Mouse (Mus musculus) hindbrain, embryonic 11.5 days (tissue): ENCODE data around the gene Cd68. TPM values are rescaled to one million over a fixed set of nuclear protein-coding genes. Genes with fewer than 3 reads are reported as not detected.
A peak's percentile ranks its signal among the peaks of the same experiment; 100 is the strongest.

Experiments
- ATAC-seq: fragments of 200-750 bp; cut with Nextera tagmentation; 2 replicates; pipeline ENCODE4 v1.8.0; 2017; ENCODE audit warnings: mild to moderate bottlenecking, moderate TSS enrichment, moderate library complexity; ENCODE audit not compliant: low FRiP score
- DNase-seq: peaks from one replicate; pipeline ENCODE4 v3.0.0-alpha.2; 2015; ENCODE audit warnings: low spot score
- H3K27ac ChIP-seq: fragments of 300-500 bp; sonication (generic); 2 replicates; pipeline ENCODE4 v1.5.1; 2014; ENCODE audit warnings: mild to moderate bottlenecking, low read depth, low read length
- H3K27me3 ChIP-seq: fragments of 300-500 bp; sonication (generic); 2 replicates; pipeline ENCODE4 v1.6.1; 2014; ENCODE audit warnings: mild to moderate bottlenecking, low read length, moderate library complexity, mixed read lengths; ENCODE audit not compliant: control insufficient read depth, insufficient read depth
- H3K36me3 ChIP-seq: fragments of 300-500 bp; sonication (generic); 2 replicates; pipeline ENCODE4 v1.6.1; 2014; ENCODE audit warnings: mild to moderate bottlenecking, low read length, moderate library complexity, mixed read lengths; ENCODE audit not compliant: control insufficient read depth, insufficient read depth
- H3K4me1 ChIP-seq: fragments of 300-500 bp; sonication (generic); replicated peaks from 2 replicates; pipeline ENCODE4 v1.6.1; 2014; ENCODE audit warnings: low read length, mixed read lengths; ENCODE audit not compliant: control insufficient read depth, insufficient read depth
- H3K4me2 ChIP-seq: fragments of 300-500 bp; sonication (generic); replicated peaks from 2 replicates; pipeline ENCODE4 v1.6.1; 2014; ENCODE audit warnings: mild to moderate bottlenecking, low read depth, low read length
- H3K4me3 ChIP-seq: fragments of 300-500 bp; sonication (generic); 2 replicates; pipeline ENCODE4 v1.5.1; 2014; ENCODE audit warnings: low read depth, low read length
- H3K9ac ChIP-seq: fragments of 300-500 bp; sonication (generic); 2 replicates; pipeline ENCODE4 v1.6.1; 2014; ENCODE audit warnings: low read depth, low read length
- H3K9me3 ChIP-seq: fragments of 300-500 bp; sonication (generic); 2 replicates; pipeline ENCODE4 v1.6.1; 2016; ENCODE audit warnings: low read length; ENCODE audit not compliant: control insufficient read depth
- WGBS: fragments of 180-500 bp; shearing (Covaris S2); extraction: QIAGEN DNeasy Blood & Tissue Kit; methylation state at CpG from one replicate; pipeline ENCODE4 v1.1.7; 2014; 5-methylcytosine and 5-hydroxymethylcytosine counted together
- polyA plus RNA-seq: library from polyadenylated mRNA; unstranded; fragments of >200 nt; fragmentation: Nextera tagmentation; extraction: Ambion mirVana; gene quantifications from 2 replicates; pipeline ENCODE4 v1.2.1, GENCODE M21; 2014

Cd68 gene
- polyA plus RNA-seq, 1 experiment from 2014 or later = 8.2 TPM

DNA sequence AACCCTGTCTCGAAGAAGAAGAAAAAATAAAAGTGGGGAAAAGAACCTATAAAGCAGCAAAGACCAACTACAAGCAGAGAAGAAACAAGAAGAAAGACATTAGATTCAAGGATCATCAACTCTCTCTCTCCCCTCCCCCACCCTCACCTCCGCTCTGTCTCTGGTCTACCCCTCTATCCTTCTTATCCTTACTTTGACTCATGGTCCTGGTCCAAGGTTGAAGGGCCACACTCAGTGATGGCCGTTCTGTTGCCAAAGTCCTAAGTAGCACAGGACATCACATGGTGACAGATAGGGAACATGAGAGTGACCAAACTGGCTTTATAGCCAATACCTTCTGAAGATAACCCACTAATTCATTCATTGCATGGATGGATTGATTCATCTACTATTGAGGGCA is 31.4 kb upstream of the Cd68 start:
- no peak overlapping the region for H3K27ac ChIP-seq
- no peak overlapping the region for H3K4me3 ChIP-seq
- H3K4me2 ChIP-seq = no peak overlapping the region
- peaks cover 7% of the 10 kb centered on the region for H3K4me1 ChIP-seq
- no peaks in the 10 kb centered on the region for H3K27me3 ChIP-seq
- no peak overlapping the region for H3K9ac ChIP-seq
- WGBS = 96% methylated on average over 3 of the region's 3 CpGs
- H3K9me3 ChIP-seq = no peaks in the 10 kb centered on the region
- DNase-seq = no peak
- no peaks in the 10 kb centered on the region for H3K36me3 ChIP-seq
- no peak for ATAC-seq

DNA sequence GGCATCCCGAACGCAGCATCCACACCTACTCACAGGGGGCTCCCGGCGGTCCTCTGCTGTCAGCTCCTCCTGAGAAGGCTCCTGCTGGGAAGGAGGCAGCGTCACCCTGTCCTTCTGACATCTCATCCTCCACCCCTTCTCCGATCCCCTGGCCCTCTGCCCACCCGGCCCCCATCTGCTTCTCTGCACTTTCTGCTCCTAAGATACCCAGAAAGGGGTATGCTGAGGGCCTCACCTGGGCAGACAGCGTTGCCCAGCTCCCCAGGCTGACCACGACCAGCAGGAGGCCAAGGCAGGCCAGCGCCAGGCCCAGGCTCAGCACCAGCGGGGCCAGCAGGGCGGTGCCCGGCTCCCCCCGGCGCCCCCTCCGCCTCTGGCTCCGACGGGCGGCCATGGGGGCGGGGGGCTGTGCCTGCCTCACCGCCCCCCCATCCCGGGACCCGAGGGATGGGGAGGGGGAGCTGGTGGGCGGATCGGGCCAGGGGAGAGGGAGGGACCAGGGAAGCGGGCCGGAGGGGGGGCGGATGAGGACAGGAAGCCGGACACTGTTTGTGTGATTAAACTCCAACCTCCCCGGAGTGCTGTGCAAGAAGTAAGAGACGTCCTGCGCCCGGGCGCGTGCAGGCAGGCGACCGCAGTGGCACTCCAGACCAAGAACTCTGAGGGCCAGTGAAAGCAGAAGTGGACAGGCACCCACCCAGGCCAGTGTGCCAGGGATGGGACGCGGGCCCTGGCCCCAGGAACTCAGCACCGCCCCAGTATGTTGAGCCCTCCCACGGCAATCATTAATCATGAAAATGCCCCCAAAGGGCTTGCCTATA is 29.6 kb upstream of the Cd68 start, which contains the start of the genes Tnfsf12 and Tnfsfm13:
Gene Tnfsf12 (minus strand): TSS at position 489 of the 821 bp plus-strand sequence.
Gene Tnfsfm13 (minus strand): TSS at position 738 of the 821 bp plus-strand sequence.
- under 1% methylated on average over 37 of the region's 41 CpGs for WGBS
- ATAC-seq = peak; percentile 14; the same call in 1 of the 2 replicates

DNA sequence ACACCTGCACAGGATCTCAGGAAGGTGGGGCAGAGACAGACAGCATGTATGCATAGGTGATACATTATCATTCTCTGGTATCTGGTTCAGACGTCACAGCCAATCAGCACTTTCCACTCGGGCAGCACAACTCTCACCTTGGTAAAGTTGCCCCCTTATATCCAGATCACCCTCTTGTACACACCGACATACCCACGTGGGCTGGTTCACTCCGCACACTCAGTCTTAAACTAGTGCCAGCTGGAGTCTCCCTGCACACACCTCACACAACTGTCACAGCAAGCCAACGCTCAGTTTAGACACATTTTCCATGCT is 29.1 kb upstream of the Cd68 start:
- ATAC-seq = no peak
- Histone ChIP-seq H3K4me1 (peaks cover 7% of the 10 kb centered on the region), H3K36me3 (no peaks in the 10 kb centered on the region), H3K9ac (peak overlapping the region; percentile 79; the same call in 1 of the 2 replicates), H3K4me2 (peak overlapping the region; percentile 93), H3K4me3 (peak overlapping the region; percentile 39; the same call in 1 of the 2 replicates), H3K9me3 (no peaks in the 10 kb centered on the region), H3K27me3 (no peaks in the 10 kb centered on the region), H3K27ac (no peak overlapping the region)
- DNase-seq = no peak
- WGBS = 25% methylated on average over 6 of the region's 6 CpGs

More for the DNA sequence above, 29.6 kb upstream of the Cd68 start, which contains the start of the genes Tnfsf12 and Tnfsfm13:
- Histone ChIP-seq H3K27ac (no peak within 1 kb of the TSS; the same call in 1 of the 2 replicates), H3K4me3 (peak within 1 kb of the TSS; percentile 39), H3K4me2 (peak within 1 kb of the TSS; percentile 93), H3K4me1 (peaks cover 7% of the 10 kb centered on the region), H3K9me3 (no peaks in the 10 kb centered on the region), H3K27me3 (no peaks in the 10 kb centered on the region), H3K9ac (peak within 1 kb of the TSS; percentile 79), H3K36me3 (no peaks in the 10 kb centered on the region)
- peak; percentile 62 for DNase-seq

DNA sequence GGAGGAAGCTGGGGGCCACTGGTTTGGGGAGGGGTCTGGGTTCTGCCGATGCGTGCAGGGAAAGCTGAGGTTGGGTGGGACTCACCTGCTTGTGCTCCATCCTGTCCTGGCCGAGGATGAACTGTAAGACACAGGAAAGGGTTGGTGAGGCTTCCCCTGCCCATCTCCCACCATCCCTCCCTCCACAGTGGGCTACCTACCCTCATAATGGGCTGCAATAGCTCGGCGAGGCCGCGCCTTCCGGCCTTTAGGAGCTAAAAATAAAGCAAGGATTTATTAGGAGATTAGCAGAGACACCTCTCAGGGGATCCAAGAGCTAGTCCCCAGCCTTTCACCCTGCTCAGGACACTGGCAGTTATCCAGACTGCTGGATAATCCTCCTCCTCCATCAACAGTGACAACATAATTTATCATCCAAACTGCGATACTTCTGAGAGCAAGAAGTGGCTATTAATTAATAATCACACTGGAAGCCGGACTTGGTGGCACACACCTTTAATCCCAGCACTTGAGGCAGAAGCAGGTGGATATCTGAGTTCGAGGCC is 27.5 kb upstream of the Cd68 start:
- Histone ChIP-seq H3K4me1 (peaks cover 7% of the 10 kb centered on the region), H3K27me3 (no peaks in the 10 kb centered on the region), H3K4me2 (no peak overlapping the region), H3K36me3 (no peaks in the 10 kb centered on the region), H3K4me3 (no peak overlapping the region), H3K9me3 (no peaks in the 10 kb centered on the region), H3K27ac (no peak overlapping the region), H3K9ac (0 out of 2 replicates have a peak overlapping the region, but pooled peaks have one; percentile 11)
- WGBS = 74% methylated on average over 11 of the region's 11 CpGs
- ATAC-seq (no peak), DNase-seq (no peak)

DNA sequence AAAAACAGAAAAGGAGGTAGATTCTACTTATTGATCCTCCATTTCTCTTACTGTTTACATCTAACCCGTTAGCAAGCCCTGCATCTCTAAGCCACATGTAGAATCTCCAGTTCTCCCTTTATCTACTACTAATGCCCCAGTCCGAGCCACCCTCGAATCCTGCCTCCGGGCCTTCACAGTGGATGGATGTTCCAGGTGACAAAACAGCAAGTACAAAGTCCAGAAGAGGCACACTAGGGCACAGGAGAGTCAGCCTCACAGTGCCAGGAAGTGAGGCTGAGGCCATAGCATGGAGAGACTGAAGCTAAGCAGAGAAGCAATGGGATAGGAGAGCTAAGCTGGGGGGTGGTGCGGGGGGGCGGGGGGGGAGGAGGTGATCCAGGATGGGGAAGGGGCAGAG is 26.9 kb upstream of the Cd68 start:
- H3K4me2 ChIP-seq = no peak overlapping the region
- WGBS = 80% methylated on average over 6 of the region's 6 CpGs
- H3K4me3 ChIP-seq = no peak overlapping the region
- no peak for ATAC-seq
- peaks cover 7% of the 10 kb centered on the region for H3K4me1 ChIP-seq
- H3K27me3 ChIP-seq = no peaks in the 10 kb centered on the region
- H3K27ac ChIP-seq = no peak overlapping the region
- H3K9me3 ChIP-seq = no peaks in the 10 kb centered on the region
- no peak overlapping the region for H3K9ac ChIP-seq
- DNase-seq = no peak
- no peaks in the 10 kb centered on the region for H3K36me3 ChIP-seq

DNA sequence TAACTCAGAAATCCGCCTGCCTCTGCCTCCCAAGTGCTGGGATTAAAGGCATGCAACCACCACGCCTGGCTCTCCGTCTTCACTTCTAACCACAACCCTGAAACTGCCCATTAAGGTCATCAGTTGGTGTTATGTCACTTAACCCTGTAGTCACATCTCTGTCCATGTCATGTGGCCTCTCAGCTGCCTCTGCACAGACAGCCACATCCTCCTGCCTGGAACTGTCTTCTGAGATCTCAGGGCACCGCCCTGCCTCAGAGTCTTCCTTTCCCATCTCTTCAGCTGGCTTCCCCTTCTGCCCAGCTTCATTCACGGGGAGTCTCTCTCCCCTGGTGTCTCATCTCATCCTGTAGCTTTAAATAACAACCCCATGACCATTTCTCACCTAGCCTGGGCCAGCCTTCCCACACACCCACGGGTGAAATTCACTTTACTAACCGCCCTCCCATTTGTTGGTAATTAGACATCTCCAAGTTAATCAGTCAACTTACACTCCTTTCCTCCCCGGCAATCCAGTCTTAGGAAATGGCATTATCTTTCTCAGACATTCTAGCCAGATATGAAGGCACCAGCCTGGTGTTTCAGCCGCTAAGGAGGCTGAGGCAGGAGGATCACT is 26.4 kb upstream of the Cd68 start:
- H3K4me3 ChIP-seq = no peak overlapping the region
- no peak for DNase-seq
- H3K9me3 ChIP-seq = no peaks in the 10 kb centered on the region
- H3K27ac ChIP-seq = no peak overlapping the region
- 82% methylated on average over 9 of the region's 9 CpGs for WGBS
- H3K4me1 ChIP-seq = peaks cover 7% of the 10 kb centered on the region
- ATAC-seq = no peak
- no peaks in the 10 kb centered on the region for H3K36me3 ChIP-seq
- H3K4me2 ChIP-seq = no peak overlapping the region
- H3K27me3 ChIP-seq = no peaks in the 10 kb centered on the region
- no peak overlapping the region for H3K9ac ChIP-seq

DNA sequence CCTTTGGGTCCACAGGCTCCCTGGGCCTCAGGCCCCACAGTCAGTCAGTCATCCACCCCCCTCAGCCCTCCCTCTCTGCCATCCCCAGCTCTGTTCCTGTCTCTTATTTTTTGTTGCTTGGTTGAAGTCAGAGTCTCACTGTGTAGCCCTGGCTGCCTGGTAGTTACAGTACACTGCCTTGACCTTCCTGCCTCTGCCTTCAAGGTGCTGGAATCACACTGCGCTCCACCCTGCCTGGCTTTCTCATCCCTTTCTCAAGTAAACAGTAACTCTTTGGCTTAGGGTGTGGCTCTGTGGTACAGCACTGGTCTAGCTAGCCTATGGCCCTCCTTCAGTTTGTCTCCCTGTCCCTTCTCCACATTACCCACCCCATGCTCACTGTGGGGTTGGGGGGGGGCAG is 23.9 kb upstream of the Cd68 start:
- no peak for ATAC-seq
- no peak for DNase-seq
- H3K9ac ChIP-seq = no peak overlapping the region
- no peaks in the 10 kb centered on the region for H3K4me1 ChIP-seq
- no peak overlapping the region for H3K4me3 ChIP-seq
- H3K9me3 ChIP-seq = no peaks in the 10 kb centered on the region
- H3K27ac ChIP-seq = no peak overlapping the region
- H3K27me3 ChIP-seq = no peaks in the 10 kb centered on the region
- no peak overlapping the region for H3K4me2 ChIP-seq
- WGBS = 92% methylated on average over 1 of the region's 1 CpGs
- H3K36me3 ChIP-seq = no peaks in the 10 kb centered on the region

DNA sequence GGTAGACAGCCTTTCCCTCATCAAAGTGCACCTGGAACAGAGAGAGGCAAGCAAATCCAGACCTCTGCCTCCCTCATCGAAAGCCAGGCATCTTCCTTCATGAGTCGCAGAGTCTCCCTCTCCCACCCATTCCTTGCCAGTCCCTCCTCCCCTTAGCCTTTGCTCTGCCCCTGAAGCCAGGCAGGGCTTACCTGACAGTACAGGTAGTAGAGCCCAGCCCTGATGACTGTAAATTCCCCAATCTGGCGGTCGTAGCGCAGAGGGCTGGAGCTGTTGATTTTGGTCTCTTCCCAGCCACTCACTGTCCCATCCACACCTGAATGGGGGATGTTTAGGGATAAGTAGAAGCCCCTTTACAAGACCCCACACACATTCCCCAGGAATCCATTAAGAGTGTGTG is 21.1 kb upstream of the Cd68 start:
- no peak for DNase-seq
- 51% methylated on average over 5 of the region's 5 CpGs for WGBS
- no peak overlapping the region for H3K9ac ChIP-seq
- no peaks in the 10 kb centered on the region for H3K9me3 ChIP-seq
- no peaks in the 10 kb centered on the region for H3K36me3 ChIP-seq
- no peaks in the 10 kb centered on the region for H3K27me3 ChIP-seq
- H3K4me1 ChIP-seq = no peaks in the 10 kb centered on the region
- H3K4me3 ChIP-seq = no peak overlapping the region
- no peak for ATAC-seq
- no peak overlapping the region for H3K27ac ChIP-seq
- H3K4me2 ChIP-seq = no peak overlapping the region
